Mouse (Mus musculus): ENCODE data around the gene Gm5796.
"Not testable (repeated sequence)": the region's sequence is repeated elsewhere in the genome, so short reads cannot be mapped to it uniquely, and the experiment has no call there.

Gm5796 gene

DNA sequence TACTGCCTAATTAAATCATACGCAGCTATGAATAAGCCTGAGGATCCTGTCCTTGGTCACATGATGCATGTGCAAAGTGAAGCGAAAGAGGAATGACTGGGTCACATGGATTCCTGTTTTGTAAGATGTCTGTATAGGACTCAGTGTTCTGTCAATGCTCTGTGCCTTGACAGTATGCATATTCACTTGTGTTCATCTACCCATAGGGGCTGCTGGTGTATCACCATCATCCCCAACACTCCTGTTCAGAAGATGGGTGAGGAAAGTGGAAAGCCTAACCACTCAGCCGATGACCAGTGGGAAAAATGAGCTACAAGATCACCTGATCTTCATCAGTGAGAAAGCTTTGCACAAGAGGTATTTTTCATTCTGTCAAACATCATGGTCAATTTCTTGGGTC lies at the start of gene Gm5796:
Gene Gm5796 (plus strand): TSS at position 301 of the 400 bp plus-strand sequence.
- DNase-seq (ENCODE audit: low read depth, low spot score): not testable (repeated sequence)

GRCm38 (mm10) chr14:3998094-3998493 lies 25.6 kb upstream of the Gm5796 start, which contains the start of gene Gm3099:
TSS of gene Gm3099 (plus strand) at chr14:3998394.
- DNase-seq (ENCODE audit: low read depth, low spot score): not testable (repeated sequence)

DNA sequence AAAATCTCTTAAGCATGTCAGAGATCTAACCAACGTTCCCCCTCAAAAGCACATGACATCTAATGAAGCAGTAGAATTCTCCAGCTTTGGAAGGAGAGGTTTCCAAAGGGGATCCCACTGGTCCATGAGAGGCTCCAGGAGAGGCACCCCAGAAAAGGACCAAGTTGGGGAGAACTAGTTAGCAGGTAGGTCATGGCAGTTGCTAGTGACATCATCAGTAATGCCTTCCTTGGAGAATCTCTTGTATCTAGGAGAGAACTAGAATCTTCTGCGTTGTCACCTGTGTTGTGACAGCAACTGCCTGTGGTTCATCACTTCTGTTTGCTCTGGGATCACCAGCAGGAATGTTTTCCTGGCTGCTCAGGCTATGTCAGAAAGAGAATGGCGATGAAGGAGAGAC lies 60.1 kb downstream of the Gm5796 start, which contains the start of gene Gm3115:
Gene Gm3115 (plus strand): TSS at position 301 of the 400 bp plus-strand sequence.
- DNase-seq (ENCODE audit: low read depth, low spot score): not testable (repeated sequence)
